Mouse (Mus musculus) Muller cell, postnatal 12 days (primary cell): Measurements from ENCODE around the gene Rtcb.

Source experiments
- DNase-seq: peaks from one replicate; pipeline ENCODE4 v3.0.0-alpha.2; 2015; ENCODE audit errors: inconsistent ontology term

Gene Rtcb

GRCm38 (mm10) chr10:85957464-85957950, at the start of gene Rtcb:
Gene Rtcb, minus strand, starts transcription at chr10:85957823.
- DNase-seq: peak; percentile 94

GRCm38 (mm10) chr10:86006455-86006854, 48.8 kb upstream of the Rtcb start:
- no peak for DNase-seq

- DNase-seq: no peak
Observed at GRCm38 (mm10) chr10:86000447-86000846, 42.8 kb upstream of the Rtcb start.

- DNase-seq: no peak
Observed at GRCm38 (mm10) chr10:85994543-85995104, 37.0 kb upstream of the Rtcb start.

- no peak for DNase-seq
Observed at GRCm38 (mm10) chr10:85993836-85994235, 36.2 kb upstream of the Rtcb start.

- no peak for DNase-seq
Observed at GRCm38 (mm10) chr10:85992412-85992811, 34.8 kb upstream of the Rtcb start.

GRCm38 (mm10) chr10:85989412-85990115, 31.9 kb upstream of the Rtcb start:
- DNase-seq: no peak

- DNase-seq: peak; percentile 64
Observed at GRCm38 (mm10) chr10:85972915-85973314, 15.3 kb upstream of the Rtcb start.

GRCm38 (mm10) chr10:85971826-85972225, 14.2 kb upstream of the Rtcb start:
- DNase-seq: no peak

- no peak for DNase-seq
Observed at GRCm38 (mm10) chr10:85969894-85970620, 12.4 kb upstream of the Rtcb start.

- no peak for DNase-seq
Observed at GRCm38 (mm10) chr10:85968731-85969130, 11.1 kb upstream of the Rtcb start.

GRCm38 (mm10) chr10:85968157-85968634, 10.6 kb upstream of the Rtcb start:
- DNase-seq: peak; percentile 46

- DNase-seq: no peak
Observed at GRCm38 (mm10) chr10:85967411-85968156, 10.0 kb upstream of the Rtcb start.

GRCm38 (mm10) chr10:85966476-85966875, 8.9 kb upstream of the Rtcb start:
- DNase-seq: no peak

- no peak for DNase-seq
Observed at GRCm38 (mm10) chr10:85964316-85964715, 6.7 kb upstream of the Rtcb start.

GRCm38 (mm10) chr10:85962897-85963296, 5.3 kb upstream of the Rtcb start:
- no peak for DNase-seq

- DNase-seq: no peak
Observed at GRCm38 (mm10) chr10:85956871-85957419, 678 bp downstream of the Rtcb start.

- no peak for DNase-seq
Observed at GRCm38 (mm10) chr10:85954429-85954828, 3.2 kb downstream of the Rtcb start.

GRCm38 (mm10) chr10:85953401-85953800, 4.2 kb downstream of the Rtcb start:
- no peak for DNase-seq

GRCm38 (mm10) chr10:85951765-85952443, 5.7 kb downstream of the Rtcb start:
- DNase-seq: no peak
